Mouse (Mus musculus): Measurements from ENCODE around the gene Actl6b.
A peak's percentile ranks its signal among the peaks of the same experiment; 100 is the strongest.
"Not testable (repeated sequence)": the region's sequence is repeated elsewhere in the genome, so short reads cannot be mapped to it uniquely, and the experiment has no call there.

Actl6b gene

DNA sequence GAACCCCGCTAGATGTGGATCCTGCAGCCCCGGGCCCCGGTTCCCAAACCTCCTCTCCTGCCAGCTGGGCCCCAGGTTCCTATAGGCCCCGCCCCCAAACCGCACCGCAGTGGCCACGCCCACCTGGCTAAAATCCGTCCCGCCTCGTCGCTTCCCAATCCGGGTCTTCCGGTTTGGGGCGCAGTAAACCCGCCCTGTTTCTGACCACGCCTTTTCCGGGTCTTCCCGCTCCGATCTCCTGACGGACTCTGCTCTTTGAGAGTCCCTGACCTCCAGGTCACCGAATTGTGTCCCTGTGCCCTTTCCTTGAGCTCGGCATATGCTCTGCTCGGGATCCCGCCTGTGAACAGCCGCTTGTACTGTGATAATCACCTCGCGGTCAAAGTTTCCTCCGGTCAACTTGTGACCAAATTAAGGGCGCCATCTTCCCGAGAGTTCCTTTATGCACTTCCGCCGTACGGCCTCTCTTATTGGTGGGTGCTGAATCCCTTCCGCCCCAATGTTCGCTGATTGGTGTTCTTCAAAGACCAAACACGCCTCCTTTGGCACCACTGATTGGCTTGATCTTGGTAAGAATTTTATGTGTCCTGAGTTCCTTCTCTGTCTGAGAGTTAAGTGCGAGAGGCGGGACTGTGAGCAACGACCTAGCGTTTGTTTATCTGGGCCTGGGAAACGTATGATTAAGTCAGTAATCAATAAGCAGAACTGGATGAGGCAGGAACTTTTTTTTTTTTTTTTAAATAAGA, 47.5 kb downstream of the Actl6b start, which contains the start of gene Mospd3:
Mospd3 (minus strand) TSS at position 440 of the 746 bp plus-strand sequence.
- DNase-seq (ENCODE audit: low spot score in 2 of 2), result peak; percentile 95 to 96

DNA sequence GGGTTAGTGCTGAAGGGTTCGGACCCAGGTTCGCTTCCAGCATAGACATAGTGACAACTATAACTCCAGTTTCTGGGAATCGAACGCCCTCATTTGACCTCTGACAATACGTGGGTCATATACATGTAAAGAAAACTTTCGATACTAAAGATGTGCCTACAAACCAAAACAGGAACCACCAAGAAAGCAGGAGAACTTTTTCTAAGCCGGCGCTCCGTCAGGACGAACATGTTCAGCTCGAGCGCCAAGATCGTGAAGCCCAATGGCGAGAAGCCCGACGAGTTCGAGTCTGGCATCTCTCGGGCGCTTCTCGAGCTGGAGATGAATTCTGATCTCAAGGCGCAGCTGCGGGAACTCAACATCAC, 48.0 kb downstream of the Actl6b start:
- no peak for DNase-seq (ENCODE audit: low spot score in 2 of 2)

DNA sequence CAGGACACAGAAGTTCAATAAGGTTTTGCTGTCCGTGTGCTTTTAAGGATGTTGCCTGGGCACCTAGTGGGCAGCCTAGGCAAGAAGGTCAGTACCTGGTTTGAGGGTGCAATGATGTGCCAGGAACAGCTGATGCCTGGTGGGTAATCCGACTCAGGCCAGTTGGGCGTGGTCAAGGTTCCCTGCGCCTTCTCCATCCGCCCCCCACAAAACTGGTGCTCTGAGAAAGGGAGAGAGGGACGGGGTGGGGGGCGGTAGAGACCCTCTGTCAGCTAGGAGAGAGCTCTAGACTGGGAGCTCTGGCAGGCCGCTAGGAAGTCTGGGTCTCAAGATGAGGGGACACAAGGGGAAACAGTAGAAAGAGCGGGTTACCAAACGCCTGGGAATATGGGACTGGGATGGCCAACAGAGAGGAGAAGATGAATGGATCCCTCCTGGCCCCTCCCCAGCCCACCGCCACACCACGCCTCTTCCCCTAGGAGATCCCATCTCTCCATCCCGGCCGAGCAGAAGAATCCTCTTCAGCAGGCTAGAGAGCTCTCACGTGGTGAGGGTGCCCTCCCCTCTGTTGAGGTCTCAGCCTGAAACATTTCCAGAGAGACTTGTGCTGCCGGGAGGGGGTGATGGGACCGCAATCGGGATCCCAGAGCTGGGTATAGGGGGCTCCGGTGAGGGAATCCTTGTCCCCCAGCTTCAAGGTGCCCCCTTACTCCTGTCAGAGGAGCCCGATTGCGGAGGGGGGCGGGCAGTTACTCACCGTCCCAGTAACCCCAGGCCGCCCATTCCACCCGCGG, 54.7 kb downstream of the Actl6b start:
- DNase-seq (ENCODE audit: low spot score in 2 of 2), result no peak

DNA sequence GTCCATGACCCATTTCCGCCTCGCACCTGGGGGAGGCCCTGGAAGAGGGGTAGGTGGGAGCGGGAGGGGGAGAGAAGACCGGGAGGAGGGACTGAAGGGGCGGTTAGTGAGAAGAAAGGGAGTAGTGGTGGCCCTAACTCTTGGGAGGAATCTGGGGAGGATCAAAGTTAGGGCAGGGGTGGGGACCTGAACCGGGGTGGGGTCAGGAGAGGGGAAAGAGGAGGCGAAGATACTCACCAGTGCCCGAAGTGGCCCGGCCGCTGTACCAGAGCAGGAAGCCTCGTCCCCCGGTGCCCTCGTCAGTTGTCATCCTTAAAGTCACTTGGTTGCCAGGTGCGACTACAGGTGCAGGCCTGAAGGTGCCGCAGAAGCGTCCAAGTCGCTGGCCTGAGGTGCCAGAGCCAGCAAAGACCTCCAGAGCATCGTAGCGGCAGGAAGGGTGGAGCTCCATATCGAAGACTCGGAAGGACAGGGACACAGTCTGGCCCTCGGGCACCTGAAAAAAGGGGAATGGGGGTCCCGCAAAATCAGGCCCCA, 55.4 kb downstream of the Actl6b start:
- no peak for DNase-seq (ENCODE audit: low spot score in 2 of 2)

DNA sequence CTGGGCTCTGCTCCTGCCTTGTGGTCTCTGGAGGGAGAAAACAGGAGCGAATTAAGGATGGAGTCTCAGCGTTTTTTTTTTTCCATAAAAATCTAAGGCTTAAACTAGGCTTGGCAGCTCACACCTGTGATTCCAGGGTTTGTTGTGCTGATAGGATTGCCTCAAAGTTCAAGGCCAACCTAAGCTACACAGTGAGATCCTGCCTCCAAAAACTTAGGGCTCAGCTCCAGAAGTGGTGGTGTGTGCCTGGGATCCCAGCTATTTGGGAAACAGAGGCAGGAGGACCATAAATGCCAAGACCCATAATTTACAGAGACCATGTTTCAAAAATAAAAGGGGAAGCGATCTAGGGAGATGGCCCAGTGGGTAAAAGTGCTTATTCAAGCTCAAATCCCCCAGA, 56.0 kb downstream of the Actl6b start:
- DNase-seq (ENCODE audit: low spot score in 2 of 2), result no peak

DNA sequence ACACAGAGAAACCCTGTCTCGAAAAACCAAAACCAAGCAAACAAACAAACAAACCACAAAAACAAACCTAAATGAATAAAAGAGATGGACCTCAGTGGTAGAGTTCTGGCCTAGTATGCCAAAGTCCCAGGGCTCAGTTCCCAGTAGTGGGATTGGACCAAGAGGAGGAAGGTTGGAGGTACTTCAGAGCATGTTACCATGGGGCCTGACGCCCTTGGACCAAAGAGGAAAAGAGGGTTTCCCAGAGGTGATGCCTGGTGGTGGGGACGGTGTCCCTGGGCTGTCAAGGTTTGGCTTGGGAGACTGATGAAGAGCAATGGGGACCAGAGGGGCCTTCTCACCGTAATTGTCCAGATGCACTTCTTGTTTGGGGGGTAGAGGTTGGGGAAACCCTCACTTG, 56.7 kb downstream of the Actl6b start:
- DNase-seq (ENCODE audit: low spot score in 2 of 2), result no peak

DNA sequence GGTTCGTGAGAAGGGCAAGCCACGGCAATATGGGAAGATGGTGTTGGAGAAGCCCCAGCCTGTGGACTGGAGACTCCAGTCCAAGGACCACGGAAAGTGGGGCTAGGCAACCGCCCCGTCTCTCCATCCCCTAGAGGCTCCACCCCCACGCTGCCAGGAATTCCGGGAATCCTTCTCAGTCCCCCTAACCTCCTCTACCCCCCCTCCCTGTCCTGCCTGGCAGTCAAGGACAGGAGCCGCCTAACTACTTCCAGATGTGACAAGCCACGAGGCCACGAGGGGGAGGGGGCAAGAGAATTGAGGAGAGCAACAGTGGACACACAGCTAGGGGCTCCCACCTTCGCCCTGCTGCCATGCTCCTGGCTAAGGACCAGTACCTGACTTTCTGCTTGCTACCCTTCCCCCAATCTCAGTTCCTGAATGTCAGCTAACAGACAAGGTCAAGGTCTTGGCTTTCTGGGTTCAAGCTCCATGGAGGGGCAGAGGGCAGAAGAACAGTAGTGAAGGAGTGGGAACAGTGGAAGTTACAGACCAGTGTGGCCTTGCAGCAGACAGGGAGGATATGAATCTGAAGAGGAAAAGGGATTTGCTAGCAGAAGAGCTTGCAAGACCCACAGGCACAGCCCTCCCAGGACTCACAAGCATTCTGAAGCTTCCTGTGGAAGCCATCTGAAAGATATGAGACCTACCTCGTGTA, 57.4 kb downstream of the Actl6b start:
- DNase-seq (ENCODE audit: low spot score in 2 of 2), result no peak

DNA sequence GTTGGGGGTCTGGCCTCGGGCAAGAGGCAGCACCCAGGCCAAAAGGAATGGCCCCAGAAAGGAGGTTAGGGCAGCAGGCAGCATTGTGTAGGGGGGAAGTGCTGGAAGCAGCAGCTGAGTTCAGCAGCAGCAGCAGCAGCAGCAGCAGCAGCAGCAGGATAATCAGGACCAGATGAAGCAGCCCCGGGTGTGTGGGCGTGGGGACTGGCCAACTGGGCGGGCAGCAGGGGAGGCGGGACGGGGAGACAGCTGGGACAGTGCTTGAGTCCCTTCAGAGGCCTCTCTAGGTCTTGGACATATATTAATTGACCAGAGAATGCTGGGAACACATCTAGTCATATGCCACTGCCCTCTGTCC, 57.9 kb downstream of the Actl6b start:
- no peak for DNase-seq (ENCODE audit: low spot score in 2 of 2)

DNA sequence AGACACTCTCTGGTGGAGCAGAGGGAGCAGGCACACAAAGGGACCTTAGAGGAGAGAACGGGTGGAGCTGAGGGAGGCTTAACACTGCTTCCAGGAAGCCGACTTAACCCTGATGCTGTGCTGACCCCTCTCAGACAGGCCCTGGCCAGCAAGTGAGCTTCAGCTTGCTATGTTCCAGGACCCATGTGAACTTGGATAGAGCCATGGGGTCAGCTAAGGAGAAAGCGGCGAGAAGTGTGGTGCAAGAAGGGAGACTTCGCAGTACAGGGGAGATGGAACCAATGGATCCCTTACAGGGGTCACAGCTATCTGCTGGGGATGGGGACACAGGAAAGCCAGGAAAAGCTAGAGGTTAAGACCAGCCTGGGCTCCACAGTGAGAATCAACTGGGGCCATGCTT, 59.8 kb downstream of the Actl6b start:
- DNase-seq (ENCODE audit: low spot score in 2 of 2), result no peak

DNA sequence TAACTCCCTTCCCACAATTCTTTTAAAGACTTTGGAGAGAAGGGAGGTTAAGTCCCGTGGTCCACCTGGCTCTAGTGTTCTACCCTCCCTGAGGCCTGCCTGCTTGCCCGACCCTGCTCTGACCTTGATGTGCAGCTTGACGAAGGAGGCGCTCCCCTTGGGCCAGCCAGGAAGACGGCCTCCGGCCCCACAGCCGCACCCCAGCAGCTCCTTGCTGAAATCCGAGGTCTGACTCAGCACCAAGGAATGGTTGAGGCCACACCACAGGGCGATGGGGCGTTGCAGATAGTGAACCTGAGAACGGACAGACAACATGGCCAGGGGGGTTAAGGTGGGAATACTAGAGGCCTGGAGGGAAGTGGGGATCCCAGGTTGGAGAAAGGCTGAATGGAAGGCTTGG, 60.2 kb downstream of the Actl6b start, which contains the start of gene Pcolce:
Pcolce (minus strand) TSS at position 235 of the 400 bp plus-strand sequence.
- DNase-seq (ENCODE audit: low spot score in 2 of 2), result no peak

DNA sequence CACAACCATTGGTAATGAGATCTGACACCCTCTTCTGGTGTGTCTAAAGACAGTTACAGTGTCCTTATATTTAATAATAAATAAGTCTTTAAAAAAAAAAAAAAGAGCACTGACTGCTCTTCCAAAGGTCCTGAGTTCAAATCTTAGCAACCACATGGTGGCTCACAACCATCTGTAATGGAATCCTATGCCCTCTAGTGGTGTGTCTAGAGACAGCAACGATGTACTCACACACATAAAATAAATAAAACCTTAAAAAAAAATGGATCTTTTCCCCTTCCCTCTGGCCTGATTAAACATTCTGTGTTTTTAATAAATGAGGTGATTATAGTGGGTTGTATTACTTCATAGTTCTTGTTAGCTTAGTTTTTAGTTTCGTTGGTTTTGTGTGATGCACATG, 61.6 kb downstream of the Actl6b start:
- DNase-seq (ENCODE audit: low spot score in 2 of 2), result not testable (repeated sequence)

DNA sequence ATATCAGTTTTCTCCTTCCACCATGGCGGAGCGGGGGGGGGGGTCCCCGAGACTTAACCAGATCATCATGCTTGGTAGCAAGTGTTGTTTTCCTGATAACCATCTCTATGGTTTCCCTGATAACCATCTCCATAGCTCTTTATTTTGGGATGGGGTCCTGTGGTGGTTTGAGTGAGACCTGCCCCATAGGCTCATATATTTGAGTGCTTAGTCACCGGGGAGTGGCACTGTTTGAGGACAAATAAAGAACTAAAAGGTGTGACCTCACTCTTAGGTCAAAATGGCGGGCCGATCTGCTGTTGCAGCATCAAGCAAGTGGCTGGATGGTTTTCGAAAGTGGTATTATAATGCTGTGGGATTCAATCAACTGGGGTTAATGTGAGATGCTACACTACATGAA, 62.0 kb downstream of the Actl6b start:
- DNase-seq (ENCODE audit: low spot score in 2 of 2), result no peak
